Mouse (Mus musculus): ENCODE results near the gene N4bp2. TPM values are rescaled to one million over a fixed set of nuclear protein-coding genes. Genes with fewer than 3 reads are reported as not detected.

The N4bp2 gene
- polyA plus RNA-seq, 1 experiment from 2014 or later: 18.0 TPM

GRCm38 (mm10) chr5:65871276-65871875, 108.1 kb downstream of the N4bp2 start:
- WGBS: 78% methylated on average over 13 of the region's 13 CpGs

GRCm38 (mm10) chr5:65873212-65873611, 109.9 kb downstream of the N4bp2 start:
- no peak overlapping the region for H3K4me2 ChIP-seq
- no peak for ATAC-seq (ENCODE audit: borderline replicate concordance, extremely low read depth, low FRiP score, low TSS enrichment)

More at GRCm38 (mm10) chr5:65871276-65871875, 108.1 kb downstream of the N4bp2 start:
- no peaks in the 10 kb centered on the region for H3K4me1 ChIP-seq
- H3K4me3 ChIP-seq: no peak overlapping the region
- H3K4me2 ChIP-seq: no peak overlapping the region
- H3K36me3 ChIP-seq: no peaks in the 10 kb centered on the region
- no peak overlapping the region for H3K9ac ChIP-seq
- no peak overlapping the region for H3K27ac ChIP-seq
- H3K9me3 ChIP-seq: no peaks in the 10 kb centered on the region
- H3K27me3 ChIP-seq: no peaks in the 10 kb centered on the region
- ATAC-seq (ENCODE audit: borderline replicate concordance, extremely low read depth, low FRiP score, low TSS enrichment): no peak

GRCm38 (mm10) chr5:65875269-65875668, 111.9 kb downstream of the N4bp2 start:
- WGBS: 88% methylated on average over 7 of the region's 7 CpGs
- no peak for ATAC-seq (ENCODE audit: borderline replicate concordance, extremely low read depth, low FRiP score, low TSS enrichment)
- H3K4me1 ChIP-seq: no peaks in the 10 kb centered on the region

More at GRCm38 (mm10) chr5:65873212-65873611, 109.9 kb downstream of the N4bp2 start:
- 60% methylated on average over 4 of the region's 4 CpGs for WGBS
- H3K4me3 ChIP-seq: no peak overlapping the region
- H3K9ac ChIP-seq: no peak overlapping the region
- no peaks in the 10 kb centered on the region for H3K4me1 ChIP-seq
- no peaks in the 10 kb centered on the region for H3K27me3 ChIP-seq
- H3K36me3 ChIP-seq: no peaks in the 10 kb centered on the region
- H3K27ac ChIP-seq: no peak overlapping the region
- H3K9me3 ChIP-seq: no peaks in the 10 kb centered on the region

GRCm38 (mm10) chr5:65878367-65878766, 115.0 kb downstream of the N4bp2 start:
- 48% methylated on average over 3 of the region's 3 CpGs for WGBS
- Histone ChIP-seq H3K9ac (no peak overlapping the region), H3K4me3 (no peak overlapping the region), H3K9me3 (no peaks in the 10 kb centered on the region), H3K36me3 (no peaks in the 10 kb centered on the region), H3K27me3 (no peaks in the 10 kb centered on the region), H3K4me1 (no peaks in the 10 kb centered on the region), H3K4me2 (no peak overlapping the region), H3K27ac (no peak overlapping the region)
- ATAC-seq (ENCODE audit: borderline replicate concordance, extremely low read depth, low FRiP score, low TSS enrichment): no peak

More at GRCm38 (mm10) chr5:65875269-65875668, 111.9 kb downstream of the N4bp2 start:
- Histone ChIP-seq H3K27ac (no peak overlapping the region), H3K9ac (no peak overlapping the region), H3K4me2 (no peak overlapping the region), H3K27me3 (no peaks in the 10 kb centered on the region), H3K9me3 (no peaks in the 10 kb centered on the region), H3K4me3 (no peak overlapping the region), H3K36me3 (no peaks in the 10 kb centered on the region)

Other genes with a start within 250 kb of the N4bp2 start
- 99.4 and 108 TPM in 2 replicates for gene Smim14, start 226.3 kb upstream of the N4bp2 start, polyA plus RNA-seq (2015; fragmentation: Nextera tagmentation; extraction: Ambion mirVana)
- 165 and 167 TPM in 2 replicates for gene Ube2k, start 226.3 kb upstream of the N4bp2 start, polyA plus RNA-seq (2015; fragmentation: Nextera tagmentation; extraction: Ambion mirVana)
- gene Pds5a, start 65.2 kb upstream of the N4bp2 start, polyA plus RNA-seq (2015; fragmentation: Nextera tagmentation; extraction: Ambion mirVana): 67.5 and 71.7 TPM in 2 replicates
- 1.1 and 3.4 TPM in 2 replicates for gene Rhoh, start 97.7 kb downstream of the N4bp2 start, polyA plus RNA-seq (2015; fragmentation: Nextera tagmentation; extraction: Ambion mirVana)
- 0.39 and 1.0 TPM in 2 replicates for gene Chrna9, start 171.4 kb downstream of the N4bp2 start, polyA plus RNA-seq (2015; fragmentation: Nextera tagmentation; extraction: Ambion mirVana)
- 1.0 and 1.5 TPM in 2 replicates for gene 9130230L23Rik, start 240.8 kb downstream of the N4bp2 start, polyA plus RNA-seq (2015; fragmentation: Nextera tagmentation; extraction: Ambion mirVana)